Mouse (Mus musculus): ENCODE measurements around the gene Tmprss9.

DNA sequence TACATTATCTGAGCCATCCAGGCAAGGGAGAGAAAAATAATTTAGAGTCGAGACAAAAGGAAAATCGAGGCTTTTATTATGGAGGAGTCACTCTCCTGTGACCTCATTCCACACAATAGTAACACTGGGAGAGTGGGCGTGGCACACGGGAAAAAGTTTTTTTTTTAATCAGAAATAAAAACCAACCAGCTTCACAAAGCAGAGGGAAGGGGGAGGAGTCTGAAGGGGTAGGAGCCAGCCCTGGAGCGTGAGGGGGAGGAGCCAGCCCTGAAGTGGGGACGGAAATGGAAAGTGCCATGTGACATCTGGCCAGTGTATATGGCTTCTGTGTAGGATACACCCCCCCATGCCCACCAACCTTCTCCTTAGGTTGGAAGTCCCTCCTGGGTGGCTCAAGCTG lies 76.9 kb downstream of the Tmprss9 start:
- TF ChIP-seq CTCF (IDR thresholded peaks at IDR 0.05; ENCODE audit: borderline replicate concordance, insufficient read depth, low read length) (no peak), POLR2A (IDR thresholded peaks at IDR 0.05; ENCODE audit: low read depth, low read length) (no peak)

Data from embryonic fibroblast, embryonic 13.5 days (primary cell).